Mouse (Mus musculus) adipocyte (in vitro differentiated cells): ENCODE measurements around the gene Tnnt2.

Experiments used
- DNase-seq: peaks from one replicate; pipeline ENCODE4 v3.0.0-alpha.2; 2016; ENCODE audit warnings: low spot score

The Tnnt2 gene

GRCm38 (mm10) chr1:135855344-135855687, 19.2 kb downstream of the Tnnt2 start:
- DNase-seq: no peak

GRCm38 (mm10) chr1:135856070-135856469, 19.9 kb downstream of the Tnnt2 start:
- no peak for DNase-seq

- DNase-seq: no peak
Measured at GRCm38 (mm10) chr1:135857137-135857775, 21.1 kb downstream of the Tnnt2 start.

GRCm38 (mm10) chr1:135858533-135858932, 22.4 kb downstream of the Tnnt2 start:
- DNase-seq: no peak

GRCm38 (mm10) chr1:135861091-135861490, 24.9 kb downstream of the Tnnt2 start:
- no peak for DNase-seq

GRCm38 (mm10) chr1:135861980-135862552, 25.9 kb downstream of the Tnnt2 start:
- DNase-seq: peak; percentile 28

GRCm38 (mm10) chr1:135862561-135862960, 26.4 kb downstream of the Tnnt2 start:
- no peak for DNase-seq

- no peak for DNase-seq
Measured at GRCm38 (mm10) chr1:135863786-135864335, 27.7 kb downstream of the Tnnt2 start.

GRCm38 (mm10) chr1:135864830-135865229, 28.7 kb downstream of the Tnnt2 start:
- DNase-seq: no peak

GRCm38 (mm10) chr1:135865518-135866194, 29.5 kb downstream of the Tnnt2 start:
- peak; percentile 83 for DNase-seq

GRCm38 (mm10) chr1:135868570-135868969, 32.4 kb downstream of the Tnnt2 start:
- no peak for DNase-seq

GRCm38 (mm10) chr1:135872991-135873390, 36.8 kb downstream of the Tnnt2 start:
- no peak for DNase-seq

- no peak for DNase-seq
Measured at GRCm38 (mm10) chr1:135877248-135877647, 41.1 kb downstream of the Tnnt2 start.

- DNase-seq: peak; percentile 55
Measured at GRCm38 (mm10) chr1:135882385-135883109, 46.4 kb downstream of the Tnnt2 start.

GRCm38 (mm10) chr1:135889461-135890185, 53.5 kb downstream of the Tnnt2 start:
- no peak for DNase-seq

- DNase-seq: no peak
Measured at GRCm38 (mm10) chr1:135891424-135892216, 55.5 kb downstream of the Tnnt2 start.

- no peak for DNase-seq
Measured at GRCm38 (mm10) chr1:135892233-135892632, 56.1 kb downstream of the Tnnt2 start.

- no peak for DNase-seq
Measured at GRCm38 (mm10) chr1:135892764-135893163, 56.6 kb downstream of the Tnnt2 start.

- DNase-seq: no peak
Measured at GRCm38 (mm10) chr1:135893377-135893776, 57.2 kb downstream of the Tnnt2 start.

- peak; percentile 14 for DNase-seq
Measured at GRCm38 (mm10) chr1:135895367-135895766, 59.2 kb downstream of the Tnnt2 start.

GRCm38 (mm10) chr1:135899295-135899694, 63.1 kb downstream of the Tnnt2 start:
- no peak for DNase-seq
